Mouse (Mus musculus): ENCODE results near the gene Tmem256. TPM values are rescaled to one million over a fixed set of nuclear protein-coding genes. Genes with fewer than 3 reads are reported as not detected.

Tmem256 gene
- 166 and 210 TPM in 2 replicates for total RNA-seq (2014; fragmentation: Nextera tagmentation)
- 64.8 and 66.7 TPM in 2 replicates for total RNA-seq (2017)

- ATAC-seq (replicated peaks; ENCODE audit: low FRiP score, low TSS enrichment, poor library complexity, severe bottlenecking): peak; percentile 91
Measured at GRCm38 (mm10) chr11:69837952-69838713, at the start of gene Tmem256. TSS of gene Tmem256 (plus strand) at chr11:69838514.

GRCm38 (mm10) chr11:69789431-69789830 lies 48.9 kb upstream of the Tmem256 start:
- no peak for ATAC-seq (replicated peaks; ENCODE audit: low FRiP score, low TSS enrichment, poor library complexity, severe bottlenecking)

GRCm38 (mm10) chr11:69791420-69791819 lies 46.9 kb upstream of the Tmem256 start:
- ATAC-seq (replicated peaks; ENCODE audit: low FRiP score, low TSS enrichment, poor library complexity, severe bottlenecking): no peak

GRCm38 (mm10) chr11:69793429-69793828 lies 44.9 kb upstream of the Tmem256 start:
- ATAC-seq (replicated peaks; ENCODE audit: low FRiP score, low TSS enrichment, poor library complexity, severe bottlenecking): no peak

- ATAC-seq (replicated peaks; ENCODE audit: low FRiP score, low TSS enrichment, poor library complexity, severe bottlenecking): peak; percentile 99
Measured at GRCm38 (mm10) chr11:69795168-69795982, 42.9 kb upstream of the Tmem256 start, which contains the start of gene Chrnb1. TSS of gene Chrnb1 (minus strand) at chr11:69795943.

GRCm38 (mm10) chr11:69795983-69796435 lies 42.3 kb upstream of the Tmem256 start:
- no peak for ATAC-seq (replicated peaks; ENCODE audit: low FRiP score, low TSS enrichment, poor library complexity, severe bottlenecking)

GRCm38 (mm10) chr11:69797924-69798323 lies 40.4 kb upstream of the Tmem256 start:
- no peak for ATAC-seq (replicated peaks; ENCODE audit: low FRiP score, low TSS enrichment, poor library complexity, severe bottlenecking)

- ATAC-seq (replicated peaks; ENCODE audit: low FRiP score, low TSS enrichment, poor library complexity, severe bottlenecking): no peak
Measured at GRCm38 (mm10) chr11:69799394-69800137, 38.7 kb upstream of the Tmem256 start.

- no peak for ATAC-seq (replicated peaks; ENCODE audit: low FRiP score, low TSS enrichment, poor library complexity, severe bottlenecking)
Measured at GRCm38 (mm10) chr11:69800138-69800391, 38.2 kb upstream of the Tmem256 start.

GRCm38 (mm10) chr11:69800392-69801197 lies 37.7 kb upstream of the Tmem256 start:
- ATAC-seq (replicated peaks; ENCODE audit: low FRiP score, low TSS enrichment, poor library complexity, severe bottlenecking): no peak

GRCm38 (mm10) chr11:69801379-69801977 lies 36.8 kb upstream of the Tmem256 start, which contains the start of gene Fgf11:
TSS of gene Fgf11 (minus strand) at chr11:69801857.
- ATAC-seq (replicated peaks; ENCODE audit: low FRiP score, low TSS enrichment, poor library complexity, severe bottlenecking): no peak

- 0 out of 2 replicates have a peak, but pooled peaks have one; percentile 31 for ATAC-seq (replicated peaks; ENCODE audit: low FRiP score, low TSS enrichment, poor library complexity, severe bottlenecking)
Measured at GRCm38 (mm10) chr11:69802648-69803105, 35.6 kb upstream of the Tmem256 start.

GRCm38 (mm10) chr11:69803328-69803727 lies 35.0 kb upstream of the Tmem256 start:
- ATAC-seq (replicated peaks; ENCODE audit: low FRiP score, low TSS enrichment, poor library complexity, severe bottlenecking): no peak; the same call in 1 of the 2 replicates

- ATAC-seq (replicated peaks; ENCODE audit: low FRiP score, low TSS enrichment, poor library complexity, severe bottlenecking): peak; percentile 72
Measured at GRCm38 (mm10) chr11:69803786-69804651, 34.3 kb upstream of the Tmem256 start.

GRCm38 (mm10) chr11:69804652-69804940 lies 33.7 kb upstream of the Tmem256 start:
- ATAC-seq (replicated peaks; ENCODE audit: low FRiP score, low TSS enrichment, poor library complexity, severe bottlenecking): no peak

- ATAC-seq (replicated peaks; ENCODE audit: low FRiP score, low TSS enrichment, poor library complexity, severe bottlenecking): no peak
Measured at GRCm38 (mm10) chr11:69804972-69805909, 33.1 kb upstream of the Tmem256 start, which contains the start of gene Tmem102. TSS of gene Tmem102 (minus strand) at chr11:69805624.

GRCm38 (mm10) chr11:69806378-69806777 lies 31.9 kb upstream of the Tmem256 start:
- ATAC-seq (replicated peaks; ENCODE audit: low FRiP score, low TSS enrichment, poor library complexity, severe bottlenecking): no peak
